Mouse (Mus musculus) forebrain, embryonic 13.5 days (tissue): ENCODE data around the gene Ptger3. TPM values are rescaled to one million over a fixed set of nuclear protein-coding genes. Genes with fewer than 3 reads are reported as not detected.

Source experiments
- ATAC-seq: fragments of 200-750 bp; cut with Nextera tagmentation; 2 replicates; pipeline ENCODE4 v1.8.0; 2017
- H3K27ac ChIP-seq: fragments of 300-500 bp; sonication (generic); 2 replicates; pipeline ENCODE4 v1.5.1; 2015; ENCODE audit warnings: inconsistent platforms, mild to moderate bottlenecking, moderate library complexity
- H3K27me3 ChIP-seq: fragments of 300-500 bp; sonication (generic); 2 replicates; pipeline ENCODE4 v1.6.1; 2015; ENCODE audit warnings: mild to moderate bottlenecking, inconsistent platforms
- H3K36me3 ChIP-seq: fragments of 300-500 bp; sonication (generic); 2 replicates; pipeline ENCODE4 v1.6.1; 2015; ENCODE audit warnings: mild to moderate bottlenecking, inconsistent platforms; ENCODE audit not compliant: poor library complexity, severe bottlenecking
- H3K4me1 ChIP-seq: fragments of 300-500 bp; sonication (generic); 2 replicates; pipeline ENCODE4 v1.6.1; 2015; ENCODE audit warnings: inconsistent platforms
- H3K4me2 ChIP-seq: fragments of 300-500 bp; sonication (generic); 2 replicates; pipeline ENCODE4 v1.6.1; 2015; ENCODE audit warnings: inconsistent platforms, mild to moderate bottlenecking, moderate library complexity
- H3K4me3 ChIP-seq: fragments of 300-500 bp; sonication (generic); 2 replicates; pipeline ENCODE4 v1.5.1; 2015; ENCODE audit warnings: mild to moderate bottlenecking, inconsistent platforms
- H3K9ac ChIP-seq: fragments of 300-500 bp; sonication (generic); 2 replicates; pipeline ENCODE4 v1.6.1; 2015; ENCODE audit warnings: mild to moderate bottlenecking, inconsistent platforms
- H3K9me3 ChIP-seq: fragments of 300-500 bp; sonication (generic); replicated peaks from 2 replicates; pipeline ENCODE4 v1.6.1; 2016; ENCODE audit warnings: inconsistent platforms
- WGBS: fragments of 180-500 bp; shearing (Covaris S2); methylation state at CpG from one replicate; pipeline ENCODE4 v1.1.7; 2015; 5-methylcytosine and 5-hydroxymethylcytosine counted together
- polyA plus RNA-seq: library from polyadenylated mRNA; unstranded; fragments of >200 nt; fragmentation: Nextera tagmentation; extraction: Ambion mirVana; gene quantifications from 2 replicates; pipeline ENCODE4 v1.2.1, GENCODE M21; 2015

Gene Ptger3
- polyA plus RNA-seq, 1 experiment from 2014 or later = 0.93 TPM

GRCm38 (mm10) chr3:157572011-157572410 lies 5.3 kb downstream of the Ptger3 start:
- H3K9me3 ChIP-seq = no peaks in the 10 kb centered on the region
- no peak for ATAC-seq
- 82% methylated on average over 6 of the region's 6 CpGs for WGBS
- peaks cover 8% of the 10 kb centered on the region for H3K4me1 ChIP-seq
- no peak overlapping the region for H3K4me3 ChIP-seq
- no peak overlapping the region for H3K4me2 ChIP-seq
- no peaks in the 10 kb centered on the region for H3K36me3 ChIP-seq
- no peak overlapping the region for H3K27ac ChIP-seq
- H3K9ac ChIP-seq = no peak overlapping the region
- H3K27me3 ChIP-seq = peaks cover 30% of the 10 kb centered on the region

GRCm38 (mm10) chr3:157575441-157576342 lies 9.0 kb downstream of the Ptger3 start:
- Histone ChIP-seq H3K27ac (no peak overlapping the region), H3K4me1 (no peaks in the 10 kb centered on the region), H3K36me3 (no peaks in the 10 kb centered on the region), H3K9ac (no peak overlapping the region), H3K4me2 (no peak overlapping the region), H3K9me3 (no peaks in the 10 kb centered on the region), H3K27me3 (no peaks in the 10 kb centered on the region), H3K4me3 (no peak overlapping the region)
- no peak for ATAC-seq
- 82% methylated on average over 9 of the region's 9 CpGs for WGBS

GRCm38 (mm10) chr3:157576343-157576722 lies 9.6 kb downstream of the Ptger3 start:
- no peaks in the 10 kb centered on the region for H3K27me3 ChIP-seq
- no peak overlapping the region for H3K4me2 ChIP-seq
- no peaks in the 10 kb centered on the region for H3K9me3 ChIP-seq
- H3K4me1 ChIP-seq = no peaks in the 10 kb centered on the region
- H3K4me3 ChIP-seq = no peak overlapping the region
- 75% methylated on average over 1 of the region's 1 CpGs for WGBS
- ATAC-seq = no peak
- H3K36me3 ChIP-seq = no peaks in the 10 kb centered on the region
- H3K27ac ChIP-seq = no peak overlapping the region
- H3K9ac ChIP-seq = no peak overlapping the region

- 69% methylated on average over 1 of the region's 1 CpGs for WGBS
Measured at GRCm38 (mm10) chr3:157576862-157577261, 10.2 kb downstream of the Ptger3 start.

GRCm38 (mm10) chr3:157578469-157579170 lies 11.9 kb downstream of the Ptger3 start:
- whole genome bisulfite sequencing = 94% methylated on average over 5 of the region's 5 CpGs
- Histone ChIP-seq H3K27me3 (no peaks in the 10 kb centered on the region), H3K9me3 (no peaks in the 10 kb centered on the region), H3K36me3 (no peaks in the 10 kb centered on the region), H3K4me3 (no peak overlapping the region), H3K9ac (no peak overlapping the region), H3K4me2 (no peak overlapping the region), H3K27ac (no peak overlapping the region), H3K4me1 (peaks cover 6% of the 10 kb centered on the region; the same call in 1 of the 2 replicates)
- ATAC-seq = no peak

More at GRCm38 (mm10) chr3:157576862-157577261, 10.2 kb downstream of the Ptger3 start:
- Histone ChIP-seq H3K4me1 (no peaks in the 10 kb centered on the region), H3K36me3 (no peaks in the 10 kb centered on the region), H3K27ac (no peak overlapping the region), H3K27me3 (no peaks in the 10 kb centered on the region), H3K9me3 (no peaks in the 10 kb centered on the region), H3K4me2 (no peak overlapping the region), H3K9ac (no peak overlapping the region), H3K4me3 (no peak overlapping the region)
- ATAC-seq = no peak

GRCm38 (mm10) chr3:157579376-157579775 lies 12.7 kb downstream of the Ptger3 start:
- Histone ChIP-seq H3K4me2 (no peak overlapping the region), H3K27me3 (no peaks in the 10 kb centered on the region), H3K36me3 (no peaks in the 10 kb centered on the region), H3K4me1 (peaks cover 6% of the 10 kb centered on the region; the same call in 1 of the 2 replicates), H3K27ac (no peak overlapping the region), H3K9ac (no peak overlapping the region), H3K4me3 (no peak overlapping the region), H3K9me3 (no peaks in the 10 kb centered on the region)
- no peak for ATAC-seq
- 75% methylated on average over 2 of the region's 2 CpGs for WGBS

- Histone ChIP-seq H3K4me3 (no peak overlapping the region), H3K9ac (no peak overlapping the region), H3K27me3 (no peaks in the 10 kb centered on the region), H3K27ac (no peak overlapping the region), H3K4me1 (peaks cover 6% of the 10 kb centered on the region; the same call in 1 of the 2 replicates), H3K4me2 (no peak overlapping the region), H3K9me3 (no peaks in the 10 kb centered on the region), H3K36me3 (no peaks in the 10 kb centered on the region)
- ATAC-seq = no peak
- WGBS = 78% methylated on average over 4 of the region's 4 CpGs
Measured at GRCm38 (mm10) chr3:157580299-157580698, 13.6 kb downstream of the Ptger3 start.

GRCm38 (mm10) chr3:157581755-157582154 lies 15.1 kb downstream of the Ptger3 start:
- WGBS = 6% methylated on average over 2 of the region's 2 CpGs
- no peaks in the 10 kb centered on the region for H3K27me3 ChIP-seq
- H3K4me2 ChIP-seq = no peak overlapping the region
- no peak for ATAC-seq
- H3K9ac ChIP-seq = no peak overlapping the region
- no peaks in the 10 kb centered on the region for H3K36me3 ChIP-seq
- H3K4me3 ChIP-seq = no peak overlapping the region
- peaks cover 6% of the 10 kb centered on the region; the same call in 1 of the 2 replicates for H3K4me1 ChIP-seq
- no peak overlapping the region for H3K27ac ChIP-seq
- H3K9me3 ChIP-seq = no peaks in the 10 kb centered on the region

- Histone ChIP-seq H3K4me1 (peaks cover 6% of the 10 kb centered on the region; the same call in 1 of the 2 replicates), H3K27me3 (no peaks in the 10 kb centered on the region), H3K9ac (no peak overlapping the region), H3K4me3 (no peak overlapping the region), H3K9me3 (no peaks in the 10 kb centered on the region), H3K4me2 (no peak overlapping the region), H3K36me3 (no peaks in the 10 kb centered on the region), H3K27ac (no peak overlapping the region)
- 34% methylated on average over 5 of the region's 5 CpGs for whole genome bisulfite sequencing
- ATAC-seq = no peak
Measured at GRCm38 (mm10) chr3:157582626-157583405, 16.1 kb downstream of the Ptger3 start.

GRCm38 (mm10) chr3:157597837-157598379 lies 31.2 kb downstream of the Ptger3 start:
- Histone ChIP-seq H3K4me1 (no peaks in the 10 kb centered on the region), H3K9ac (no peak overlapping the region), H3K4me3 (no peak overlapping the region), H3K36me3 (no peaks in the 10 kb centered on the region), H3K9me3 (no peaks in the 10 kb centered on the region), H3K4me2 (no peak overlapping the region), H3K27me3 (no peaks in the 10 kb centered on the region), H3K27ac (no peak overlapping the region)
- WGBS = 82% methylated on average over 7 of the region's 7 CpGs
- ATAC-seq = no peak

GRCm38 (mm10) chr3:157604684-157605410 lies 38.2 kb downstream of the Ptger3 start:
- ATAC-seq = no peak
- WGBS = 80% methylated on average over 6 of the region's 6 CpGs

More at GRCm38 (mm10) chr3:157604684-157605410, 38.2 kb downstream of the Ptger3 start:
- Histone ChIP-seq H3K4me1 (no peaks in the 10 kb centered on the region), H3K9ac (no peak overlapping the region), H3K4me2 (no peak overlapping the region), H3K9me3 (no peaks in the 10 kb centered on the region), H3K27me3 (no peaks in the 10 kb centered on the region), H3K36me3 (no peaks in the 10 kb centered on the region), H3K27ac (no peak overlapping the region), H3K4me3 (no peak overlapping the region)
